Mouse (Mus musculus) embryo, embryonic 11 days (tissue): ENCODE data around the gene Vmn2r97.
"Not testable (repeated sequence)": the region's sequence is repeated elsewhere in the genome, so short reads cannot be mapped to it uniquely, and the experiment has no call there.

Source experiments
- DNase-seq: peaks from one replicate; pipeline ENCODE4 v3.0.0-alpha.2; 2015

Gene Vmn2r97

GRCm38 (mm10) chr17:18914000-18914399 is at the start of gene Vmn2r97:
TSS of gene Vmn2r97 (plus strand) at chr17:18914300.
- DNase-seq, result not testable (repeated sequence)

- not testable (repeated sequence) for DNase-seq
Observed at GRCm38 (mm10) chr17:18882436-18882835, 31.7 kb upstream of the Vmn2r97 start.

GRCm38 (mm10) chr17:18889745-18890329 is 24.3 kb upstream of the Vmn2r97 start:
- DNase-seq, result no peak

GRCm38 (mm10) chr17:18957800-18958199 is 43.7 kb downstream of the Vmn2r97 start:
- DNase-seq, result not testable (repeated sequence)

- no peak for DNase-seq
Observed at GRCm38 (mm10) chr17:18968371-18969275, 54.5 kb downstream of the Vmn2r97 start.
